Mouse (Mus musculus): ENCODE results near the gene Plcb1. TPM values are rescaled to one million over a fixed set of nuclear protein-coding genes. Genes with fewer than 3 reads are reported as not detected.

Gene Plcb1
- polyA plus RNA-seq, 1 experiment from 2014 or later: 0.13 TPM

- Histone ChIP-seq H3K27ac (no peak overlapping the region), H3K79me2 (ENCODE audit: inconsistent target) (no peaks in the 10 kb centered on the region), H3K4me3 (ENCODE audit: inconsistent target) (no peak overlapping the region), H3K36me3 (ENCODE audit: inconsistent target) (no peaks in the 10 kb centered on the region)
- 100% methylated on average over 1 of the region's 2 CpGs for WGBS (ENCODE audit: missing documents)
Observed at GRCm38 (mm10) chr2:134914091-134914550, 128.3 kb downstream of the Plcb1 start.

- Histone ChIP-seq H3K79me2 (ENCODE audit: inconsistent target) (no peaks in the 10 kb centered on the region), H3K27ac (no peak overlapping the region), H3K4me3 (ENCODE audit: inconsistent target) (no peak overlapping the region), H3K36me3 (ENCODE audit: inconsistent target) (no peaks in the 10 kb centered on the region)
- WGBS (ENCODE audit: missing documents): 88% methylated on average over 3 of the region's 3 CpGs
Observed at GRCm38 (mm10) chr2:134915035-134915434, 129.2 kb downstream of the Plcb1 start.

- Histone ChIP-seq H3K27ac (no peak overlapping the region), H3K36me3 (ENCODE audit: inconsistent target) (no peaks in the 10 kb centered on the region), H3K79me2 (ENCODE audit: inconsistent target) (no peaks in the 10 kb centered on the region), H3K4me3 (ENCODE audit: inconsistent target) (no peak overlapping the region)
- WGBS (ENCODE audit: missing documents): 90% methylated on average over 9 of the region's 9 CpGs
Observed at GRCm38 (mm10) chr2:134920611-134921280, 134.9 kb downstream of the Plcb1 start.

GRCm38 (mm10) chr2:134922636-134923375 is 136.9 kb downstream of the Plcb1 start:
- no peak overlapping the region for H3K27ac ChIP-seq
- H3K79me2 ChIP-seq (ENCODE audit: inconsistent target): no peaks in the 10 kb centered on the region
- 89% methylated on average over 9 of the region's 10 CpGs for WGBS (ENCODE audit: missing documents)
- H3K36me3 ChIP-seq (ENCODE audit: inconsistent target): no peaks in the 10 kb centered on the region
- no peak overlapping the region for H3K4me3 ChIP-seq (ENCODE audit: inconsistent target)

GRCm38 (mm10) chr2:134924143-134924655 is 138.3 kb downstream of the Plcb1 start:
- no peaks in the 10 kb centered on the region for H3K79me2 ChIP-seq (ENCODE audit: inconsistent target)
- no peak overlapping the region for H3K27ac ChIP-seq
- no peak overlapping the region for H3K4me3 ChIP-seq (ENCODE audit: inconsistent target)
- H3K36me3 ChIP-seq (ENCODE audit: inconsistent target): no peaks in the 10 kb centered on the region
- whole genome bisulfite sequencing (ENCODE audit: missing documents): 86% methylated on average over 4 of the region's 4 CpGs

GRCm38 (mm10) chr2:134926266-134926665 is 140.4 kb downstream of the Plcb1 start:
- H3K27ac ChIP-seq: no peak overlapping the region
- no peaks in the 10 kb centered on the region for H3K79me2 ChIP-seq (ENCODE audit: inconsistent target)
- H3K4me3 ChIP-seq (ENCODE audit: inconsistent target): no peak overlapping the region
- H3K36me3 ChIP-seq (ENCODE audit: inconsistent target): no peaks in the 10 kb centered on the region
- 86% methylated on average over 1 of the region's 1 CpGs for WGBS (ENCODE audit: missing documents)

GRCm38 (mm10) chr2:134927072-134927471 is 141.2 kb downstream of the Plcb1 start:
- Histone ChIP-seq H3K79me2 (ENCODE audit: inconsistent target) (no peaks in the 10 kb centered on the region), H3K4me3 (ENCODE audit: inconsistent target) (no peak overlapping the region), H3K36me3 (ENCODE audit: inconsistent target) (no peaks in the 10 kb centered on the region), H3K27ac (no peak overlapping the region)
- WGBS (ENCODE audit: missing documents): 66% methylated on average over 5 of the region's 5 CpGs

GRCm38 (mm10) chr2:134929452-134929851 is 143.6 kb downstream of the Plcb1 start:
- H3K4me3 ChIP-seq (ENCODE audit: inconsistent target): no peak overlapping the region
- H3K27ac ChIP-seq: no peak overlapping the region
- no peaks in the 10 kb centered on the region for H3K36me3 ChIP-seq (ENCODE audit: inconsistent target)
- H3K79me2 ChIP-seq (ENCODE audit: inconsistent target): no peaks in the 10 kb centered on the region

- no peak overlapping the region for H3K4me3 ChIP-seq (ENCODE audit: inconsistent target)
- H3K79me2 ChIP-seq (ENCODE audit: inconsistent target): no peaks in the 10 kb centered on the region
- no peak overlapping the region for H3K27ac ChIP-seq
- H3K36me3 ChIP-seq (ENCODE audit: inconsistent target): no peaks in the 10 kb centered on the region
- 99% methylated on average over 4 of the region's 4 CpGs for WGBS (ENCODE audit: missing documents)
Observed at GRCm38 (mm10) chr2:134930961-134931360, 145.1 kb downstream of the Plcb1 start.

GRCm38 (mm10) chr2:134931756-134932421 is 146.0 kb downstream of the Plcb1 start:
- H3K79me2 ChIP-seq (ENCODE audit: inconsistent target): no peaks in the 10 kb centered on the region
- 93% methylated on average over 5 of the region's 5 CpGs for WGBS (ENCODE audit: missing documents)
- no peaks in the 10 kb centered on the region for H3K36me3 ChIP-seq (ENCODE audit: inconsistent target)
- no peak overlapping the region for H3K4me3 ChIP-seq (ENCODE audit: inconsistent target)
- no peak overlapping the region for H3K27ac ChIP-seq

- no peak overlapping the region for H3K4me3 ChIP-seq (ENCODE audit: inconsistent target)
- H3K79me2 ChIP-seq (ENCODE audit: inconsistent target): no peaks in the 10 kb centered on the region
- no peaks in the 10 kb centered on the region for H3K36me3 ChIP-seq (ENCODE audit: inconsistent target)
- WGBS (ENCODE audit: missing documents): 92% methylated on average over 1 of the region's 2 CpGs
- H3K27ac ChIP-seq: no peak overlapping the region
Observed at GRCm38 (mm10) chr2:134935469-134935868, 149.6 kb downstream of the Plcb1 start.

- Histone ChIP-seq H3K79me2 (ENCODE audit: inconsistent target) (no peaks in the 10 kb centered on the region), H3K27ac (no peak overlapping the region), H3K4me3 (ENCODE audit: inconsistent target) (no peak overlapping the region), H3K36me3 (ENCODE audit: inconsistent target) (no peaks in the 10 kb centered on the region)
- WGBS (ENCODE audit: missing documents): 68% methylated on average over 6 of the region's 6 CpGs
Observed at GRCm38 (mm10) chr2:134935970-134936649, 150.2 kb downstream of the Plcb1 start.

GRCm38 (mm10) chr2:134937666-134938065 is 151.8 kb downstream of the Plcb1 start:
- Histone ChIP-seq H3K79me2 (ENCODE audit: inconsistent target) (no peaks in the 10 kb centered on the region), H3K36me3 (ENCODE audit: inconsistent target) (no peaks in the 10 kb centered on the region), H3K27ac (no peak overlapping the region), H3K4me3 (ENCODE audit: inconsistent target) (no peak overlapping the region)
- WGBS (ENCODE audit: missing documents): 93% methylated on average over 1 of the region's 1 CpGs

- WGBS (ENCODE audit: missing documents): 100% methylated on average over 4 of the region's 4 CpGs
- no peak overlapping the region for H3K27ac ChIP-seq
Observed at GRCm38 (mm10) chr2:134942039-134942438, 156.2 kb downstream of the Plcb1 start.

More at GRCm38 (mm10) chr2:134942039-134942438, 156.2 kb downstream of the Plcb1 start:
- Histone ChIP-seq H3K4me3 (ENCODE audit: inconsistent target) (no peak overlapping the region), H3K36me3 (ENCODE audit: inconsistent target) (no peaks in the 10 kb centered on the region), H3K79me2 (ENCODE audit: inconsistent target) (no peaks in the 10 kb centered on the region)
